Mouse (Mus musculus) lung, adult 2 months (tissue): ENCODE measurements around the gene Pop5. TPM values are rescaled to one million over a fixed set of nuclear protein-coding genes. Genes with fewer than 3 reads are reported as not detected.

ENCODE experiments used
- DNase-seq: peaks from one replicate; pipeline ENCODE4 v3.0.0; 2022
- H3K4me1 ChIP-seq: fragments of 200-500 bp; 2 replicates; pipeline ENCODE4 v1.6.1; 2011; ENCODE audit warnings: low read length; ENCODE audit not compliant: control insufficient read depth, insufficient read depth
- H3K4me3 ChIP-seq: fragments of 200-500 bp; replicated peaks from 2 replicates; pipeline ENCODE3; 2011; ENCODE audit warnings: low read depth, mild to moderate bottlenecking, control low read depth, low read length; ENCODE audit errors: extremely low read depth
- CTCF ChIP-seq: fragments of 200-500 bp; IDR thresholded peaks from 2 replicates; pipeline ENCODE4 v1.5.1; 2011; ENCODE audit warnings: mild to moderate bottlenecking, low read length, control low read depth; ENCODE audit not compliant: insufficient read depth
- POLR2A ChIP-seq: fragments of 200-500 bp; IDR thresholded peaks from 2 replicates; pipeline ENCODE4 v1.6.1; 2011; ENCODE audit warnings: low read depth, mild to moderate bottlenecking, control low read depth, low read length, borderline replicate concordance; ENCODE audit errors: extremely low read depth
- WGBS: fragments of 180-500 bp; shearing (Covaris S2); methylation state at CpG from one replicate; pipeline ENCODE4 v1.1.7; 2018; 5-methylcytosine and 5-hydroxymethylcytosine counted together
- polyA plus RNA-seq: library from polyadenylated mRNA; depleted of rRNA; stranded (reverse); fragments of >200 nt; gene quantifications from 2 replicates; pipeline ENCODE4 v1.2.3, GENCODE M21; 2012

Pop5 gene
- polyA plus RNA-seq, 1 experiment = 51.5 TPM

DNA sequence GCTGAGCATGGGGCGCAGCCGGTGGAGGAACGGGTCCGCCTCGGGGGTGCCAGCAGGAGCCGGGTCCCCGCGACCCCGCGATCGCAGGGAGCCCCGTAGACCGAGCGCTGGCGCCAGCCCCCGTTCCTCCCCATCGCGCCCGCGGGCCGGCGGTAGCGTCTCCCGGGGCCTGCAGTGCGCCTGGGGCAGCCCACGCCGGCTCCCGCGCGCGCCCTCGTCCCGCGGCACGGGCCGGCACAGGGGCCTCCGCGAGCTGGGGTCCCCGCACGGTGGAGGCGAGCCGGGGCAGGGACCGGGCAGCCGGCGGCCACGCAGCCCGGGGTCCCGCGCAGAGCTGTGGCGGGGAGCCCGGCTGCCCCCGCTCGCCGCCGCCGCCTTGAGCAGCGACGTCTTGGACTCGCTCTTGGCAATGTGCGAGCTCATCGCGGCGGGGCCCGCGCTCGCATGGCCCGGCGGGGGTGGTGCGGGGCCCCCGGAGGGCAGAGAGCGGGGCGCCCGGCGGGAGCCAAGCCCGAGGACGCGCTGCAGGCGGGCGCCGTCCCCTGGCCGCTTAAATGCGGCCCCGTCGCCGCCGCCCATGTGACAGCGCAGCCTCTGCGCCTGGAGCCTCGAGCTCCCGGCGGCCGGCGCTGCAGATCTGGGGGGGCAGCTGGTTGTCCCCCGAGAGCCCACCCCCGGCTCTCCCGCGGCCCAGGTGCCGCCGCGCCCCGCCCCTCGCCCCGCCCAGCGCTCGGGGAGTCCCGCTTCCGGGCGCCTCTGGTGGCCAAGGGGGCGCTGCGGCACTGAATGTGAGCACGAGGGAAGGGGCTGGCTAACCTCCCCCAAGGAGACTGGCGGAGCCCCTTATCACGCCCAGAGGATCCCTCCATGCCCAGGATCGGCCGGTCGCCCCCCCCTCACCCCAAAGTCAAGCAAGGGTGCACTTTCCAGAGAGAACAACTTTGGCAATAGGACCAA, 41.7 kb upstream of the Pop5 start, which contains the start of gene Cabp1:
TSS of gene Cabp1 (minus strand) at position 713 of the 957 bp plus-strand sequence.
- Histone ChIP-seq H3K4me1 (peaks cover 10% of the 10 kb centered on the region), H3K4me3 (peak within 1 kb of the TSS; percentile 24)
- DNase-seq = peak; percentile 30
- WGBS = 1% methylated on average over 104 of the region's 116 CpGs
- TF ChIP-seq CTCF (no peak), POLR2A (no peak)

DNA sequence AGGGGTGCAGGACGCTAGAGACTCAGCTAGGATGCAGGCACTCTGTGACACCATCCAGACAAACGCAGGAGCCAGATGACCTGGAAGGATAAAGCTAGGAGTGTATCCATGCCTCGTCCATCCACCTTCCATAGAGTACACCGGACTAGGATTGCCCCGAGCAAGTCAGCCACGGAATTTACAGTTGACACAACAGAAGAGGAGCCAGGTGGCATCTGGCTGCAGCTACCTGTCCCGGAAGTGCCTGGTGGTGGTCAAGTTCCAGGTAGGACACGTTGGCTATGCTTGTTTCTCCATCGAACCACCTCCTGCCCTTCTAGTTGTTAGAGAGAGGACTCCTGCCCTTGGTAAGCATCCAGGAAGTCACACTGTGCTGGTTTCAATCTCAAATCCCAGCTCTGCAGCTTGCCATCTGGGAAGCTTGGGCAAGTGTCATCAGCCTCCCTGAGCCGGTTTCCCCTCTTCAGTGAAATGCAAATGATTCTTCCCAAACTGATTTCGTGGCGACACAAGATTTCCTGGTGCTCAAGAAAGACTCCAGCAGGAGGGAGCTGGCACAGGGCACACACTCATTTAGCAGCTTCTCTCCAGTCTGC, 40.9 kb upstream of the Pop5 start:
- no peak for TF ChIP-seq POLR2A
- no peak for TF ChIP-seq CTCF
- Histone ChIP-seq H3K4me3 (peak overlapping the region; percentile 24), H3K4me1 (peaks cover 10% of the 10 kb centered on the region)
- WGBS = 15% methylated on average over 12 of the region's 12 CpGs
- no peak for DNase-seq

DNA sequence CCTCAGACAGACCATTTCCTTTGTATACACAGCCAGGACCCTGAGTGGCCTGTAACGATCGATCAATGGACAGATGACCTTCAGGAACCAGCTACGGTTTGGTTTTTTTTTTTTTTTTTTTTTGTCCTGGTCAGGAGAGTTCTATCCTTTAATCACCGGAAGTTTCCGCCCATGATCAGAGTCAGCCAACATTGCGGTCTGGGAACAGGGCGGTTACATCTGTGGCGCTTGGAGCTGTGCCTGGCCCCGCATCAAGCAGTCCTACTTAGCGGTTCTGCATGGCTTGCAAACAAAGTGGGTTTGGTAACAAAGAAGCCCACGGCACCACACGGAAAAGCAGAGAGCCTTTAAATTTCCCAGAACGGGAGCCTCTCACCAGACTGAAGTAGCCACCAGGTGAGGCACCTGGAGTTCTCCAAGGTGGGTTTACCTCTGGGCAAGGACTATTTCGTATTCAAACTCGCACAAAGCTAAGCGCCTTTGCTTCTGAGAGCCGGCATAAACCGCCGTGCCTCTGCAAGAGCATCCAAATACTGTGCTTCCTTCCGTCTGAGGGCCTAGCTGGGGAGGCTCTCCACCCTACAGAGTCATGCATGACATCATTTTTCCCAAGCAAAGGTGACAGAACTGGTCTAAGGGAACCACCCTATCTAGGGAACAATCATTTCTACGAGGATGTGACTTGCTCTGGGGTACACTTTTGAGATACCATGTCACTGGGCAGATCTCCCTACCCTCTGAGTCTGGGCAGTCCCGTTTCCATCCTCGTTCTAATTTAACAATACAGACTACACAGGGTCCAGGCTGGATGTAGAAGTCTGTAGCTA, 31.7 kb upstream of the Pop5 start:
- H3K4me1 ChIP-seq = peaks cover 7% of the 10 kb centered on the region; the same call in 1 of the 2 replicates
- no peak overlapping the region for H3K4me3 ChIP-seq
- TF ChIP-seq POLR2A = no peak
- no peak for TF ChIP-seq CTCF
- DNase-seq = no peak
- 6% methylated on average over 23 of the region's 23 CpGs for WGBS

DNA sequence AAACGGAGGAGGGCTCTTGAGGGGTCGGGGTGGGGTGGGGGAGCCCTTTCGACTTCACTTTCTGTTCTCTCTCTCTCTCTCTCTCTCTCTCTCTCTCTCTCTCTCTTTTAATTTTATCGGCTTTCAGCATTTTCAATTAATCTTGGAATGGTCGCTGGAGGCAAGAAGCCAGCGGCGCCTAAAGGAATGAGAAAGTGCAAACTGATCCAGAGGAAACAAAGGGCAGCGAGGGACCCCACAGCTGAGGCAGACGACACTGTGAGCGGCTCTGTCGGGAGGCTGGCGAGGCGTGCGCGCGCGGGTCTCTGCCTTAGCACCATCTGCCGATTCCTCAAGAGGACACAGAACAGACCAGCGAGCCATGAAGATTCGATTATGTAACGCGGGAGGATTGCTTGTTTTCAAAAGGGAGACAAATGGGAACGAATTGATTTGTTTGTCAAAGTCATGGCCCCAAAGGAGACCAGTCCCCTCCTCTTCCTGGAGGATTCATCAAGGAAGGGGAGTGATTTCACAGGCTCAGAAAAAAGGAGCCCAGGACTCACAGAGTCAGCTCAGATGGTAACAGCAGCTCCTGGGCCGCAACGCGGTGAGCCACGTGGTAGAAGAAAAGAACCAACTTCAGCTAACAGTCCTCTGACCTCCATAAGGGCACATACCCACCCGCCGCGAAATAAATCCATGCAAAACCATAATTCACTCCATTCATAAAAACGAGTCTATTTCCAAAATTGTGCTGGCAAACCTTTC, 30.9 kb upstream of the Pop5 start:
- no peak for TF ChIP-seq CTCF
- TF ChIP-seq POLR2A = peak; percentile 33; the same call in 1 of the 2 replicates
- DNase-seq = peak; percentile 17
- WGBS = 6% methylated on average over 31 of the region's 31 CpGs
- peak overlapping the region; percentile 41 for H3K4me3 ChIP-seq
- peaks cover 7% of the 10 kb centered on the region; the same call in 1 of the 2 replicates for H3K4me1 ChIP-seq

DNA sequence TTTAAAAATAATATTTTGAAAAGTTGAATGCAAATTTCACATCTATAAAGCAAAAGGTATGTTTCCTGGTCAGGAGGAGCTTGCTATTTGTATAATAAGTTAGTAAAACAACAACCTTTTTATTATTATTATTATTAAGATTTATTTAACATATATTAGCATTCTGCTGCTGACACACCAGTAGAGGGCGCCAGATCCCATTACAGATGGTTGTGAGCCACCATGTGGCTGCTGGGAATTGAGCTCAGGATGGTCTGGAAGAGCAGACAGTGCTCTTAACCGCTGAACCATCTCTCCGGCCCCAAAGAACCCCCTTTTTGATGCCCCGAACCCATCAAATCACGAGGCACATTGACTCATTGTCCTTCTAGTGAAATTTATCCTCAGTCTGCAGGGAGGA, 28.4 kb upstream of the Pop5 start:
- WGBS = 62% methylated on average over 5 of the region's 5 CpGs
- no peak for TF ChIP-seq CTCF
- no peak for TF ChIP-seq POLR2A
- peaks cover 7% of the 10 kb centered on the region; the same call in 1 of the 2 replicates for H3K4me1 ChIP-seq
- H3K4me3 ChIP-seq = no peak overlapping the region
- no peak for DNase-seq

DNA sequence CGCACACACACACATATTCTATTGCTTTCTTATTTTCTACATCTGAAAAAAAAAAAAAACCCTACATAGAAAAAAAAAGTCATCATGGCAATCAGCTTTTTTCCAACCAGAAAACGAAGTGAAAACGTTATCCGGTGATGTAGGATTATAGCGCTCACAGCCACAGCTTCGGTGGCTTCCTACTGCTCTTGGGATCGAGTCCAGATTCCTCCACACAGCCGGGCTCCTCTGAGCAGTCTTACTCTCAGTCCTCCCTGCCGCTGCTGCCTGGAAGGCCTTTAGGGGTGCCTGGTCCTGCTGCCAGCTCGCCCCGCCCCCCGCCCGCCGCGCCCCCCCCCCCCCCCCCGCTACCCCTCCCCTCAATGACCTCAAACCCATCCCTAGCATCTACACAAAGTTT, 27.7 kb upstream of the Pop5 start:
- H3K4me3 ChIP-seq = no peak overlapping the region
- DNase-seq = no peak
- H3K4me1 ChIP-seq = peaks cover 7% of the 10 kb centered on the region; the same call in 1 of the 2 replicates
- 22% methylated on average over 10 of the region's 16 CpGs for WGBS
- TF ChIP-seq CTCF (no peak), POLR2A (no peak)

DNA sequence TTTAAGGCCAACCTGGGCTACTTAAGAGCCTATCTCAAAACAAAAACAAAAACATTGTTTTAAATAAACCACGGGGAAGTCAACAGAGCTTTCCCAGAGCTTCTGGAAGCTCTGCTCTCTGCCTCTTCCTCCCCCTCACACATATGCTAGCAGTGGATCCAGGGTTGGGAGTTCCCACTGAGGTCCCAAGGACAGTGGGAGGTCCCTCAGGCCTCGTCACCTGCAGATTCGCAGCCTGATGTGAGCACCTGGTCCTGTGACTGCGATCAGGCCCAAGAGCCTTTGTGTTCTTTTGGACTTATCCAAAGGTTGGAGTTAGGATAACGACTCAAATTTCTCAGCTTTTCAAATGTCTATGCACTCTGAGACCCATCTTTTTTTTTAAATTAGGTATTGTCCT, 27.0 kb upstream of the Pop5 start:
- WGBS = 72% methylated on average over 5 of the region's 5 CpGs

DNA sequence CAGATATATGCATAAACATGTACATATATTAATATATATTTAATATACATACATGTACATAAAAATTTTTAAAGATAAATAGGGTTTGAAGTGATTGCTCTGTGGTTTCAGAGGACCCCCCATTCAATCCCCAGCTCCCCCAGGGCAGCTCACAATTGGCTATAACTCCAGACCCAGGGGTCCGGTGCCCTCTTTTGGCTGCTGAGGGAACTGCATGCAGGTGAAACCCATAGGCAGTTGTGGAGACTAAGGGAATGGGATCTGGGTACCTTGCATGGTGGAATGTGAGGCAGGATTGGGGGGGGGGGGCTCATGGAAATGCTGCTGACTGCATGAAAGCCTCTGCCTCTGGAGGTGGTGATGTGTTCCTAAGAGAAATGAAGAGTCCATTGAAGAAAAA, 25.3 kb upstream of the Pop5 start:
- no peak overlapping the region for H3K4me3 ChIP-seq
- no peaks in the 10 kb centered on the region for H3K4me1 ChIP-seq
- WGBS = 15% methylated on average over 1 of the region's 1 CpGs
- TF ChIP-seq CTCF (peak; percentile 57), POLR2A (no peak)
- DNase-seq = peak; percentile 33

More for the DNA sequence above, 27.0 kb upstream of the Pop5 start:
- no peak for DNase-seq
- H3K4me1 ChIP-seq = peaks cover 7% of the 10 kb centered on the region; the same call in 1 of the 2 replicates
- TF ChIP-seq CTCF (no peak), POLR2A (no peak)
- no peak overlapping the region for H3K4me3 ChIP-seq
